Mouse (Mus musculus): ENCODE results near the gene Mff. TPM values are rescaled to one million over a fixed set of nuclear protein-coding genes. Genes with fewer than 3 reads are reported as not detected.

The Mff gene
- polyA plus RNA-seq, 1 experiment from 2014 or later: 177 TPM

DNA sequence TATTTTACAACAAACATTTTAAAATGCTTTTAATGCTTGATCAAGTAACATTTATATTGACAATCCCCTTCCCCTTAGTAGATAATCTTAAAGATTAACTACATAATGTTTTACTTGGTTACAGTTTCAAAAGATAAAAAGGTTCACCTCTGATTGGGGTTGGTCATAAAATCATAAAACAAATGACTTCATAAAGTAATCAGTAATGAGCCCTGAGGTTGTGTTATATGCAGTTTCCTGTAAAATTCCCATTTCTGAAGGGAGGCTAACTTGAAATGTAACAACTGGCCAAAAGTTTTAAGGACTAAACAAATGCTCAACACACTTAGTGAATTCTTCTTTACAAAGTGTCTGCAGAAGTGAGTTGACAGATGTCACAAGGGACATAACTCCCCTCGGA, 41.5 kb downstream of the Mff start:
- Histone ChIP-seq H3K9ac (ENCODE audit: low read length) (no peak overlapping the region), H3K27me3 (ENCODE audit: control insufficient read depth, insufficient read depth, low read length) (no peaks in the 10 kb centered on the region), H3K27ac (ENCODE audit: low read length) (no peak overlapping the region; the same call in 1 of the 2 replicates), H3K4me2 (ENCODE audit: low read depth, low read length) (no peak overlapping the region), H3K9me3 (replicated peaks; ENCODE audit: control insufficient read depth, low read length) (no peaks in the 10 kb centered on the region), H3K4me1 (ENCODE audit: control insufficient read depth, insufficient read depth, low read length) (no peaks in the 10 kb centered on the region), H3K36me3 (ENCODE audit: control insufficient read depth, insufficient read depth, low read length) (0 out of 2 replicates have a peak, but pooled peaks cover 6% of the 10 kb centered on the region), H3K4me3 (replicated peaks; ENCODE audit: low read length) (no peak overlapping the region)
- ATAC-seq (ENCODE audit: insufficient read depth, low FRiP score): no peak
- WGBS: 49% methylated on average over 1 of the region's 1 CpGs

DNA sequence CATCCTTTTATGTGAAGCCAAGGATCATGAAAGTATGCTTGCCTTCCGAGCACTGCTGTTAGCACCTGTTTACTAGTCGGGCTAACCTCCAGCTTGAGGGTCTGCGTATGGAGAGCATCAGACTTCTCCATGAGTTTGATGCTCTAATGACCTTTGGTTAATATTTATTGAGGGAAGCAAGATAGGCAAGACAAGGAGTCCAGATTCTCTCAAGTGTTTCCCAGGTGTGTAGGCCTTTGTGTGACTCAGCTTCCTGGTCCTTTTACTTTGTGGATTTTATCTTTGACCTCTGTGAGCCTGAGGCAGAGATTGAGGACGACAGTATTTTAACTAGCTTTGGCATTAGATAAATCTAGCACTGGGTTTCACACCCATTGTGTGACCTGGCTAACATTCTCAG, 42.0 kb downstream of the Mff start:
- Histone ChIP-seq H3K27me3 (ENCODE audit: control insufficient read depth, insufficient read depth, low read length) (no peaks in the 10 kb centered on the region), H3K4me2 (ENCODE audit: low read depth, low read length) (no peak overlapping the region), H3K4me3 (replicated peaks; ENCODE audit: low read length) (no peak overlapping the region), H3K36me3 (ENCODE audit: control insufficient read depth, insufficient read depth, low read length) (0 out of 2 replicates have a peak, but pooled peaks cover 4% of the 10 kb centered on the region), H3K4me1 (ENCODE audit: control insufficient read depth, insufficient read depth, low read length) (no peaks in the 10 kb centered on the region), H3K9ac (ENCODE audit: low read length) (no peak overlapping the region), H3K27ac (ENCODE audit: low read length) (peak overlapping the region; percentile 27; the same call in 1 of the 2 replicates), H3K9me3 (replicated peaks; ENCODE audit: control insufficient read depth, low read length) (no peaks in the 10 kb centered on the region)
- ATAC-seq (ENCODE audit: insufficient read depth, low FRiP score): peak; percentile 70; the same call in 1 of the 2 replicates
- 47% methylated on average over 4 of the region's 4 CpGs for WGBS

DNA sequence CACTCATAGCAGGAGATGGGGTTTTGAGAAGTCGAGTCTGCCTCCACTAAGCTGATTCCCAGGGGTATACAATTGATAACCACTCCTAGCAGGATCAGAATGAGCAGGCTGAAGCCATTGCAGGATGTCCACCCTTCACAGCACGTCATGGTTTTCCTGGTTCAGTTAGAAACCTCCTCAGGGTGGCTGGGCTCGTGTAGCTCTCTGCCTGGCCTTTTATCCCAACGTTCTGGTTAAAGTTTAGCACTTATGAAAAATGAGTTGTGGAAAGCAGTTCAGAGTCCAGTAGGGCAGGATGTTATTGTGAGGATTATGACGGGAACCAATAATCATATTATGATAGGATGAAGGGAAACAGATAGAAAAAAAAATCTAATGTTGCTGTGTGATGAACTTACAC, 43.6 kb downstream of the Mff start, which contains the start of gene Tm4sf20:
TSS of gene Tm4sf20 (minus strand) at position 193 of the 400 bp plus-strand sequence.
- ATAC-seq (ENCODE audit: insufficient read depth, low FRiP score): no peak
- WGBS: 46% methylated on average over 5 of the region's 5 CpGs
- no peaks in the 10 kb centered on the region for H3K36me3 ChIP-seq (ENCODE audit: control insufficient read depth, insufficient read depth, low read length)
- H3K27ac ChIP-seq (ENCODE audit: low read length): no peak within 1 kb of the TSS
- H3K4me3 ChIP-seq (replicated peaks; ENCODE audit: low read length): 0 out of 2 replicates have a peak within 1 kb of the TSS, but pooled peaks have one; percentile 9
- no peak within 1 kb of the TSS for H3K9ac ChIP-seq (ENCODE audit: low read length)
- H3K27me3 ChIP-seq (ENCODE audit: control insufficient read depth, insufficient read depth, low read length): no peaks in the 10 kb centered on the region
- H3K4me1 ChIP-seq (ENCODE audit: control insufficient read depth, insufficient read depth, low read length): no peaks in the 10 kb centered on the region
- H3K9me3 ChIP-seq (replicated peaks; ENCODE audit: control insufficient read depth, low read length): no peaks in the 10 kb centered on the region
- no peak within 1 kb of the TSS for H3K4me2 ChIP-seq (ENCODE audit: low read depth, low read length)

DNA sequence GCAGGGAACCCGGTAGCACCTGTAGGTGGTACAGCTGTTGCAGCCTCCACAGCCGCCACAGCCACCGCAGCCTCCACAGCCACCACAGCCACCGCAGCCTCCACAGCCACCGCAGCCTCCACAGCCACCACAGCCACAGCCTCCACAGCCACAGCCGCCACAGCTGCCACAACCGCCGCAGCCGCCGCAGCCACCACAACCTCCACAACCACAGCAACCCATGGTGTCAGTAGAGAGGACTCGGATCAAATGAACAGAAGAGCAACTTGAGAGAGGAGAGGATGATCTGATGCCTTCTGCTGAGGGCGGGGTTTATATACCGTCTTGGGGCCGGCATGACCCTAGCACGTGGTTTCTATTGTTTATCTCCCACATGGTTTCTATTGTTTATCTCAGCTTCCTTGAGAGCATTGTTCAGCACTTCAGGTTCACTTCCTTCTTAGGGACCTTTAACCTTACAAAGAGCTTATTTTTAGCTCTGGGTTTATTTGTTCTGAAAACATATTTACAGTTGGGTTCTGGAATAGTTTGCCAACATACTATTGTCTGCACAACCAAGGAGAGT, 46.4 kb downstream of the Mff start, which contains the start of gene Gm47791:
TSS of gene Gm47791 (minus strand) at position 222 of the 565 bp plus-strand sequence.
- Histone ChIP-seq H3K27ac (ENCODE audit: low read length) (no peak within 1 kb of the TSS), H3K4me1 (ENCODE audit: control insufficient read depth, insufficient read depth, low read length) (no peaks in the 10 kb centered on the region), H3K4me2 (ENCODE audit: low read depth, low read length) (no peak within 1 kb of the TSS), H3K4me3 (replicated peaks; ENCODE audit: low read length) (no peak within 1 kb of the TSS), H3K9me3 (replicated peaks; ENCODE audit: control insufficient read depth, low read length) (no peaks in the 10 kb centered on the region), H3K36me3 (ENCODE audit: control insufficient read depth, insufficient read depth, low read length) (no peaks in the 10 kb centered on the region), H3K9ac (ENCODE audit: low read length) (no peak within 1 kb of the TSS), H3K27me3 (ENCODE audit: control insufficient read depth, insufficient read depth, low read length) (no peaks in the 10 kb centered on the region)
- 79% methylated on average over 15 of the region's 15 CpGs for WGBS
- ATAC-seq (ENCODE audit: insufficient read depth, low FRiP score): no peak

DNA sequence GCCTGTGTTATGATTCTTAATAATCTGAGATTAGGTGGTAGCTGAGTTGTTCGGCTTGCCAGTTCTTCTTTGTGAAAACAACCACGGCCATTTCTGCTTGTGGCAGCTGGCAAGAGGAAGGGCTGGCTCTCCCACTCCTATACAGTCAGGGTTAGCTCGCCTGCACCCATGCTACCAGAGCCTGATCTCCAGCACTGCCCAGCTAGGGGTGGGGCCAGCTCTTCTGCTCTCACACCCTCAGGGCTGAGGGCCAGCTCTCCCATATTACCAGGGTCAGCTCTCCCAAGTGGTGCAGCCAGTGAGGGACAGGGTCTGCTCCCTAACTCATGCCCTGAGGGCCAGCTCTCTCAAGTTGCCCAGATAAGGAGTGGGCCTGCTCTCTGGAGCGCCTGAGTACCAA, 47.7 kb downstream of the Mff start:
- WGBS: 72% methylated on average over 4 of the region's 4 CpGs
- no peaks in the 10 kb centered on the region for H3K4me1 ChIP-seq (ENCODE audit: control insufficient read depth, insufficient read depth, low read length)
- H3K9me3 ChIP-seq (replicated peaks; ENCODE audit: control insufficient read depth, low read length): no peaks in the 10 kb centered on the region
- no peak overlapping the region for H3K9ac ChIP-seq (ENCODE audit: low read length)
- no peak for ATAC-seq (ENCODE audit: insufficient read depth, low FRiP score)
- no peak overlapping the region for H3K4me2 ChIP-seq (ENCODE audit: low read depth, low read length)
- no peak overlapping the region for H3K27ac ChIP-seq (ENCODE audit: low read length)
- H3K27me3 ChIP-seq (ENCODE audit: control insufficient read depth, insufficient read depth, low read length): no peaks in the 10 kb centered on the region
- H3K4me3 ChIP-seq (replicated peaks; ENCODE audit: low read length): no peak overlapping the region
- H3K36me3 ChIP-seq (ENCODE audit: control insufficient read depth, insufficient read depth, low read length): no peaks in the 10 kb centered on the region

DNA sequence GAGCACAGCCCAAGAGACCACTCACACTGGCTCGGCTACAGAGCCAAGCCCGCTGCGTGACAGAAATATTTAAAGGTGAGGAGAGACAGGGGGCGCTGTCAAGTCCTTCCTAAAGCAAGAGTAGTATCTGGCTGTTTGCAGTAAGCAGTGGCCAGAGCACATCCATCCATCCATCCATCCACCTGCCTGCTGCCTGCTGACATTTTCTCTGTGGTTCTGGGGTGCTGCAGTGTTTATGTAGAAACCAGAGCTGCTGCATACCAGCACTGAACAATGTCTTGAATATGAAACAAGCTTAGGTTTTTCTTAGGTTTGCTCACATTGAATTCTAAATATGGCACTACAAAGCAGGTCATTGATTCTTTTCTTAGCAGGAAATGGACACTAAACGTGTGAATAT, 48.5 kb downstream of the Mff start:
- no peak for ATAC-seq (ENCODE audit: insufficient read depth, low FRiP score)
- no peak overlapping the region for H3K4me2 ChIP-seq (ENCODE audit: low read depth, low read length)
- no peaks in the 10 kb centered on the region for H3K4me1 ChIP-seq (ENCODE audit: control insufficient read depth, insufficient read depth, low read length)
- WGBS: 64% methylated on average over 5 of the region's 5 CpGs
- H3K36me3 ChIP-seq (ENCODE audit: control insufficient read depth, insufficient read depth, low read length): no peaks in the 10 kb centered on the region
- H3K9ac ChIP-seq (ENCODE audit: low read length): no peak overlapping the region
- H3K27me3 ChIP-seq (ENCODE audit: control insufficient read depth, insufficient read depth, low read length): no peaks in the 10 kb centered on the region
- H3K4me3 ChIP-seq (replicated peaks; ENCODE audit: low read length): no peak overlapping the region
- H3K9me3 ChIP-seq (replicated peaks; ENCODE audit: control insufficient read depth, low read length): no peaks in the 10 kb centered on the region
- H3K27ac ChIP-seq (ENCODE audit: low read length): no peak overlapping the region

DNA sequence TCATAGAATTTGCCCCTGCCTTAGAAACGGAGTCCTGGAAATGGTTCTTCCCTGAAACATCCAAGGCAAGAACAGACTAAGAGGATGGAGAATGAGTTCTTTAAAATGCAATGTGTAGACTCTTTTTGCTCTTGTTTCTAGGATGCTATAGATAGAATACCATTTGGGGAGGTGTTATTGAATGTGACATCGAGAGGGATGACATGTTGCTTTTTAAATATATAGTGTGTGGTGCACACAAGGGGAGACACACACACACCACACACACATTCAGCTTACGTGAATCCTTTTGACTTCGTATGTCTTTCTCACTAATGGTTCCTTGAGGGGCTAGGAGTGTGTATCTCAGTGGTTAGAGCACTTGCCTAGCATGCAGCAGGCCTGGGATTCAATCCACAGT, 50.6 kb downstream of the Mff start:
- Histone ChIP-seq H3K4me2 (ENCODE audit: low read depth, low read length) (no peak overlapping the region), H3K27me3 (ENCODE audit: control insufficient read depth, insufficient read depth, low read length) (no peaks in the 10 kb centered on the region), H3K9me3 (replicated peaks; ENCODE audit: control insufficient read depth, low read length) (no peaks in the 10 kb centered on the region), H3K9ac (ENCODE audit: low read length) (no peak overlapping the region), H3K27ac (ENCODE audit: low read length) (no peak overlapping the region), H3K4me1 (ENCODE audit: control insufficient read depth, insufficient read depth, low read length) (no peaks in the 10 kb centered on the region), H3K36me3 (ENCODE audit: control insufficient read depth, insufficient read depth, low read length) (no peaks in the 10 kb centered on the region), H3K4me3 (replicated peaks; ENCODE audit: low read length) (no peak overlapping the region)
- ATAC-seq (ENCODE audit: insufficient read depth, low FRiP score): no peak
- 91% methylated on average over 4 of the region's 4 CpGs for WGBS

DNA sequence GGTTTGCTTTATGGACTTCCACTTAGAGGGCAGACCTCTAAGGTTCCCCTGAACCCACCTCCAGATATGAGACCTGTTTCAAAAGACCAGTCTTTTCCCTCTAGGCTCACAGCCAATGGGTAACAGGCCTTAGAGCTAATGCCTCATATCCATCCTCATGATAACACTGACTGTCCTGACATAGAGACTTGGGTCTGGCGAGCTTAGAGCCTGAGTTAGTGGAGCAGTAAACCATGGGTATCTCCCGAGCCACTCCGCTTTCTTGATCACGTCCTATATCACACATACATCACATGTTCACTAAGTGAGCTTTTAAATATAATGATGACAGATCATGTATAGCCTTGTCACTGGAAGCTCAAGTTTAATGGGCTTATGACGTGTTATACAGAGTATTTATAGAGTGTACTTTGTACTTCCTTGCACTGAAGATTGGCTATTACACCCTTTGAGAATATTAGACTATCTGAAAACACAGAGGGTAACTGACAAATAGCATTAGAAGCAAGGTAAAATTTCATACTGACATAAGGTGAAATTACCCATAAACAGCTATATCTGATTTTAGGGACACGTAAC, 54.8 kb downstream of the Mff start:
- H3K27ac ChIP-seq (ENCODE audit: low read length): no peak overlapping the region
- ATAC-seq (ENCODE audit: insufficient read depth, low FRiP score): no peak

DNA sequence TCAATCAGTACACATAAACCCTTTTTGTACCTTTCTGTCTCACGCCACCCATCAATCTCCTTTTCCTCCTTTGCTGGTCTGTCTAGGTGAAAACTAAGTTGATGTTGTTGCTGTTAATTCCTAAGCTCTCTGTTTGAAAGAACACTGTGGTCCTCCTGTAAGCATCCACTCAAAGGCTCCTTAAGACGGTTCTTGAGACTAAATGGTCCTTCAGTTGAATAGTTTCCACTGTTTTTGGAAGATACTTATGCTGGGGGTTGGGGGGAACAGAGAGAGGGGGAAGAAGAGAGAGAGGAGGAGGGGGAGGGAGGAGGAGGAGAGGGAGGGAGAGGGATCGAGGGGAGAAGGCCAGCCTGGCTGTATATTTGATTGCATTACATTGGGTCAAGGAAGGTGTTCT, 58.9 kb downstream of the Mff start:
- Histone ChIP-seq H3K4me2 (ENCODE audit: low read depth, low read length) (no peak overlapping the region), H3K27ac (ENCODE audit: low read length) (no peak overlapping the region), H3K27me3 (ENCODE audit: control insufficient read depth, insufficient read depth, low read length) (no peaks in the 10 kb centered on the region), H3K9ac (ENCODE audit: low read length) (no peak overlapping the region), H3K36me3 (ENCODE audit: control insufficient read depth, insufficient read depth, low read length) (no peaks in the 10 kb centered on the region), H3K4me1 (ENCODE audit: control insufficient read depth, insufficient read depth, low read length) (0 out of 2 replicates have a peak, but pooled peaks cover 7% of the 10 kb centered on the region), H3K4me3 (replicated peaks; ENCODE audit: low read length) (no peak overlapping the region), H3K9me3 (replicated peaks; ENCODE audit: control insufficient read depth, low read length) (no peaks in the 10 kb centered on the region)
- no peak for ATAC-seq (ENCODE audit: insufficient read depth, low FRiP score)
- 72% methylated on average over 3 of the region's 3 CpGs for WGBS

More for the DNA sequence above, 54.8 kb downstream of the Mff start:
- Histone ChIP-seq H3K36me3 (ENCODE audit: control insufficient read depth, insufficient read depth, low read length) (no peaks in the 10 kb centered on the region), H3K9me3 (replicated peaks; ENCODE audit: control insufficient read depth, low read length) (no peaks in the 10 kb centered on the region), H3K4me2 (ENCODE audit: low read depth, low read length) (no peak overlapping the region), H3K4me3 (replicated peaks; ENCODE audit: low read length) (no peak overlapping the region), H3K9ac (ENCODE audit: low read length) (no peak overlapping the region), H3K4me1 (ENCODE audit: control insufficient read depth, insufficient read depth, low read length) (no peaks in the 10 kb centered on the region), H3K27me3 (ENCODE audit: control insufficient read depth, insufficient read depth, low read length) (no peaks in the 10 kb centered on the region)
- 81% methylated on average over 6 of the region's 6 CpGs for WGBS
